Mouse (Mus musculus) splenic B cell, adult 2 months (primary cell): ENCODE results near the gene Zfp956.

Experiments used
- DNase-seq: peaks from one replicate; pipeline ENCODE4 v3.0.0-alpha.2; 2011; ENCODE audit warnings: low read depth, low spot score
- H3K27me3 ChIP-seq: 2 replicates; pipeline ENCODE4 v1.6.1; 2012; ENCODE audit warnings: mild to moderate bottlenecking, low read length, moderate library complexity, mixed read lengths; ENCODE audit not compliant: control insufficient read depth, poor library complexity, insufficient read depth, severe bottlenecking
- H3K36me3 ChIP-seq: 2 replicates; pipeline ENCODE4 v1.6.1; 2012; ENCODE audit warnings: mild to moderate bottlenecking, low read length, moderate library complexity, mixed read lengths; ENCODE audit not compliant: control insufficient read depth, poor library complexity, insufficient read depth, severe bottlenecking

The Zfp956 gene

GRCm38 (mm10) chr6:47953191-47953726 is at the start of gene Zfp956:
Gene Zfp956 (plus strand): TSS chr6:47953390.
- H3K27me3 ChIP-seq: no peaks in the 10 kb centered on the region; the same call in 1 of the 2 replicates

GRCm38 (mm10) chr6:47903587-47903986 is 49.6 kb upstream of the Zfp956 start:
- Histone ChIP-seq H3K27me3 (no peaks in the 10 kb centered on the region), H3K36me3 (peaks cover 10% of the 10 kb centered on the region; the same call in 1 of the 2 replicates)
- DNase-seq: no peak

More at GRCm38 (mm10) chr6:47953191-47953726, at the start of gene Zfp956:
- DNase-seq: peak; percentile 94
- H3K36me3 ChIP-seq: no peaks in the 10 kb centered on the region; the same call in 1 of the 2 replicates

- Histone ChIP-seq H3K27me3 (no peaks in the 10 kb centered on the region), H3K36me3 (peaks cover 8% of the 10 kb centered on the region; the same call in 1 of the 2 replicates)
- DNase-seq: no peak
Measured at GRCm38 (mm10) chr6:47904361-47904760, 48.8 kb upstream of the Zfp956 start.

GRCm38 (mm10) chr6:47904917-47905695 is 48.1 kb upstream of the Zfp956 start:
- peaks cover 8% of the 10 kb centered on the region; the same call in 1 of the 2 replicates for H3K36me3 ChIP-seq
- H3K27me3 ChIP-seq: no peaks in the 10 kb centered on the region
- DNase-seq: no peak

- Histone ChIP-seq H3K36me3 (peaks cover 4% of the 10 kb centered on the region; the same call in 1 of the 2 replicates), H3K27me3 (no peaks in the 10 kb centered on the region)
- no peak for DNase-seq
Measured at GRCm38 (mm10) chr6:47906326-47906725, 46.9 kb upstream of the Zfp956 start.

GRCm38 (mm10) chr6:47909007-47909406 is 44.2 kb upstream of the Zfp956 start:
- no peak for DNase-seq
- Histone ChIP-seq H3K27me3 (no peaks in the 10 kb centered on the region), H3K36me3 (peaks cover 4% of the 10 kb centered on the region; the same call in 1 of the 2 replicates)

- H3K36me3 ChIP-seq: peaks cover 2% of the 10 kb centered on the region; the same call in 1 of the 2 replicates
- no peaks in the 10 kb centered on the region for H3K27me3 ChIP-seq
- peak; percentile 11 for DNase-seq
Measured at GRCm38 (mm10) chr6:47911650-47912049, 41.5 kb upstream of the Zfp956 start.

GRCm38 (mm10) chr6:47912991-47913390 is 40.2 kb upstream of the Zfp956 start:
- DNase-seq: no peak
- H3K27me3 ChIP-seq: no peaks in the 10 kb centered on the region
- H3K36me3 ChIP-seq: no peaks in the 10 kb centered on the region

GRCm38 (mm10) chr6:47917051-47917450 is 36.1 kb upstream of the Zfp956 start:
- no peaks in the 10 kb centered on the region for H3K27me3 ChIP-seq
- no peaks in the 10 kb centered on the region for H3K36me3 ChIP-seq
- DNase-seq: no peak

- Histone ChIP-seq H3K27me3 (no peaks in the 10 kb centered on the region), H3K36me3 (no peaks in the 10 kb centered on the region)
- DNase-seq: no peak
Measured at GRCm38 (mm10) chr6:47918768-47919274, 34.4 kb upstream of the Zfp956 start.

- Histone ChIP-seq H3K36me3 (no peaks in the 10 kb centered on the region), H3K27me3 (no peaks in the 10 kb centered on the region)
- DNase-seq: no peak
Measured at GRCm38 (mm10) chr6:47919646-47920446, 33.3 kb upstream of the Zfp956 start.

GRCm38 (mm10) chr6:47920447-47921340 is 32.5 kb upstream of the Zfp956 start, which contains the start of gene Zfp212:
Gene Zfp212 (plus strand): TSS chr6:47920476.
- DNase-seq: peak; percentile 87
- Histone ChIP-seq H3K36me3 (no peaks in the 10 kb centered on the region), H3K27me3 (no peaks in the 10 kb centered on the region)

- H3K36me3 ChIP-seq: no peaks in the 10 kb centered on the region
- H3K27me3 ChIP-seq: no peaks in the 10 kb centered on the region
- DNase-seq: no peak
Measured at GRCm38 (mm10) chr6:47942461-47942860, 10.7 kb upstream of the Zfp956 start.
